ENCODE assay signal across 9 mouse cellular contexts in the genomic region with DNA sequence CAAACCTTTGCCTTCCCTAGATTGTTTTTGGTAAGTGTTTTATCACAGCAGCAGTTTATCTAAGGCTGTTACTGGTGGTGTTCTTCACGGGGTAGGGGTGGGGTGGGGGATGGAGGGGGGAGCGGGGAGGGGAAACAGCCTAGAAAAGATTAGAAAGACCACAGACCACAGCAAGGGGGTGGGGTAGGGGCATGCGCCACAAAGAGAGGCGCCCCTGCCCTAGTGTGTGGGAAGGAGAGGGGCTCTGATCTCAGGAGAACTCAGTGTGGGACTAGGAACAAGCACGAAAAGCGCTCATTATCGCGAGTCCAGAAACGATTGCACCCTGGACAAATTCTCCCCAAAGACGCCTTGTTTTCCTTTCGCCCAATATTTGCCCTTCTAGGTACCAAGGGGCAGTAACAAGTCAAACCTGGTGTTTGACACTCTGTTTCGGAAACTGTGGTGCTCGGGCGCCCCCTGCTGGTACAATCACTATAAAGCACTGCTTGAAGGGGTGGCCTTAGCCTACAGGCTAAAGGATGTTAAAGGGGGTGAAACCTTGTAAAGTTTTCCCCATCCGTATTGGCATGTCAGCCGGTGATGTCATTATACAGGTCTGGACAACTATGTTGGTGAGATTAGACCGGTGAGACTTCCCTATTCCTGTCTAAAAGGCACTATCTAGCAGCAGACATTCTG. TPM values are rescaled to one million over a fixed set of nuclear protein-coding genes. Genes with fewer than 3 reads are reported as not detected.
DNase-seq lines count a peak whose midpoint lies in the region; ATAC-seq and TF ChIP-seq lines count a peak whose summit lies in the region.
"Had no signal": no experiment of that assay in that cellular context is flagged by ENCODE, and none has a peak within 500 bp of the region (broad histone marks: within the 10 kb centered on the region; RNA-seq: fewer than 3 reads in every experiment).

No protein-coding gene starts in this region.

- H3K4me2 ChIP-seq in midbrain, embryonic 13.5 days (replicated peaks): no peak overlapping the region
- H3K4me2 ChIP-seq in stomach, embryonic 16.5 days (ENCODE audit: low read depth, low read length): no peak overlapping the region
- H3K4me2 ChIP-seq: embryonic facial prominence, embryonic 15.5 days had no signal

- 22% methylated on average over 17 of the region's 17 CpGs for WGBS in midbrain, embryonic 13.5 days
- WGBS in stomach, embryonic 16.5 days: 14% methylated on average over 17 of the region's 17 CpGs

- peak; percentile 43 to 67 for DNase-seq in left cerebral cortex, adult 2 months (ENCODE audit: extremely low spot score in 1 of 2, low spot score in 2 of 2)
- DNase-seq in left cerebral cortex, postnatal 36 days (ENCODE audit: low spot score in 2 of 2): no peak
- peak; percentile 87 for DNase-seq in adrenal gland, postnatal 14 days
- peak; percentile 71 for DNase-seq in embryo, embryonic 9.5 days (ENCODE audit: extremely low spot score)
- DNase-seq in left cerebral cortex, postnatal 25 days (ENCODE audit: low spot score in 2 of 2): peak; percentile 40 to 48

- no peaks in the 10 kb centered on the region for H3K4me1 ChIP-seq in midbrain, embryonic 13.5 days (replicated peaks)
- no peaks in the 10 kb centered on the region for H3K4me1 ChIP-seq in stomach, embryonic 16.5 days (ENCODE audit: control insufficient read depth, insufficient read depth, low read length)
- H3K4me1 ChIP-seq: embryonic facial prominence, embryonic 15.5 days had no signal

- no peaks in the 10 kb centered on the region for H3K9me3 ChIP-seq in midbrain, embryonic 13.5 days
- H3K9me3 ChIP-seq in stomach, embryonic 16.5 days (replicated peaks; ENCODE audit: control insufficient read depth, low read length): no peaks in the 10 kb centered on the region
- H3K9me3 ChIP-seq: embryonic facial prominence, embryonic 15.5 days had no signal

- intact Hi-C loops in left cerebral cortex, adult 2 months (cut with DNase I): no loop called here
- intact Hi-C loops in left cerebral cortex, postnatal 36 days (cut with DNase I): no loop called here
- intact Hi-C loops in left cerebral cortex, postnatal 25 days (cut with DNase I): no loop called here

- H3K36me3 ChIP-seq in midbrain, embryonic 13.5 days: no peaks in the 10 kb centered on the region
- H3K36me3 ChIP-seq in stomach, embryonic 16.5 days (ENCODE audit: control insufficient read depth, insufficient read depth, low read length): no peaks in the 10 kb centered on the region
- H3K36me3 ChIP-seq: embryonic facial prominence, embryonic 15.5 days had no signal

- no peak overlapping the region for H3K9ac ChIP-seq in midbrain, embryonic 13.5 days (replicated peaks)
- H3K9ac ChIP-seq in stomach, embryonic 16.5 days (ENCODE audit: low read length): no peak overlapping the region
- H3K9ac ChIP-seq: embryonic facial prominence, embryonic 15.5 days had no signal

- H3K4me3 ChIP-seq in left cerebral cortex, adult 2 months: no peak overlapping the region
- no peak overlapping the region for H3K4me3 ChIP-seq in midbrain, embryonic 13.5 days (replicated peaks)
- no peak overlapping the region for H3K4me3 ChIP-seq in stomach, embryonic 16.5 days (replicated peaks; ENCODE audit: low read length)
- H3K4me3 ChIP-seq: embryonic facial prominence, embryonic 15.5 days had no signal

- peaks cover 51% of the 10 kb centered on the region for H3K27me3 ChIP-seq in midbrain, embryonic 13.5 days
- H3K27me3 ChIP-seq in stomach, embryonic 16.5 days (ENCODE audit: control insufficient read depth, insufficient read depth, low read length): peaks cover 12% of the 10 kb centered on the region

- peak; percentile 77 for ATAC-seq in hematopoietic stem cell, adult 5-6 weeks (replicated peaks in 1 of 2; ENCODE audit: insufficient read depth in 1 of 2, low FRiP score in 2 of 2, low TSS enrichment in 1 of 2, low read depth in 1 of 2, poor library complexity in 2 of 2, severe bottlenecking in 2 of 2)
- 0 out of 2 replicates have a peak, but pooled peaks have one; percentile 44 for ATAC-seq in midbrain, embryonic 13.5 days
- ATAC-seq in stomach, embryonic 16.5 days (ENCODE audit: insufficient read depth, low FRiP score): 0 out of 2 replicates have a peak, but pooled peaks have one; percentile 50

- no peak overlapping the region for H3K27ac ChIP-seq in left cerebral cortex, adult 2 months
- no peak overlapping the region for H3K27ac ChIP-seq in midbrain, embryonic 13.5 days
- H3K27ac ChIP-seq in stomach, embryonic 16.5 days (ENCODE audit: low read length): no peak overlapping the region
- H3K27ac ChIP-seq: embryonic facial prominence, embryonic 15.5 days had no signal

- TF ChIP-seq CTCF in left cerebral cortex, adult 2 months (IDR thresholded peaks at IDR 0.05): peak; percentile 87

RNA-seq across cellular contexts. Expression of a gene that starts 1.1 kb away (rescaled TPM):
- not detected for total RNA-seq in left cerebral cortex, adult 2 months (2021)
- not detected for total RNA-seq in left cerebral cortex, postnatal 36 days (2021)
- total RNA-seq in adrenal gland, postnatal 14 days (2021): 1.2 and 12.9 TPM in 2 replicates
- not detected in 2 replicates for total RNA-seq in hematopoietic stem cell, adult 5-6 weeks (2017)
- total RNA-seq in left cerebral cortex, postnatal 25 days (2021): not detected
- not detected in 2 replicates for polyA plus RNA-seq in midbrain, embryonic 13.5 days (2015; fragmentation: Nextera tagmentation; extraction: Ambion mirVana)
- polyA plus RNA-seq in stomach, embryonic 16.5 days (2015; fragmentation: Nextera tagmentation; extraction: Ambion mirVana): 0.31 TPM in 1 of 2 replicates, not detected in the other
- polyA plus RNA-seq: embryonic facial prominence, embryonic 15.5 days had no signal

RNA-seq across cellular contexts. Expression of a gene that starts 16.3 kb away (rescaled TPM):
- not detected for total RNA-seq in left cerebral cortex, adult 2 months (2021)
- not detected for total RNA-seq in left cerebral cortex, postnatal 36 days (2021)
- total RNA-seq in adrenal gland, postnatal 14 days (2021): not detected in 2 replicates
- 0.74 TPM in 1 of 2 replicates, not detected in the other for total RNA-seq in hematopoietic stem cell, adult 5-6 weeks (2017)
- total RNA-seq in left cerebral cortex, postnatal 25 days (2021): not detected
- polyA plus RNA-seq in midbrain, embryonic 13.5 days (2015; fragmentation: Nextera tagmentation; extraction: Ambion mirVana): not detected in 2 replicates
- 2.5 and 3.4 TPM in 2 replicates for polyA plus RNA-seq in stomach, embryonic 16.5 days (2015; fragmentation: Nextera tagmentation; extraction: Ambion mirVana)
- polyA plus RNA-seq: embryonic facial prominence, embryonic 15.5 days had no signal

RNA-seq across cellular contexts. Expression of a gene that starts 53.6 kb away (rescaled TPM):
- not detected for total RNA-seq in left cerebral cortex, adult 2 months (2021)
- not detected for total RNA-seq in left cerebral cortex, postnatal 36 days (2021)
- total RNA-seq in adrenal gland, postnatal 14 days (2021): not detected in 2 replicates
- total RNA-seq in hematopoietic stem cell, adult 5-6 weeks (2017): not detected in 2 replicates
- not detected for total RNA-seq in left cerebral cortex, postnatal 25 days (2021)
- polyA plus RNA-seq in midbrain, embryonic 13.5 days (2015; fragmentation: Nextera tagmentation; extraction: Ambion mirVana): not detected in 2 replicates
- polyA plus RNA-seq in stomach, embryonic 16.5 days (2015; fragmentation: Nextera tagmentation; extraction: Ambion mirVana): 7.5 and 8.1 TPM in 2 replicates
- polyA plus RNA-seq: embryonic facial prominence, embryonic 15.5 days had no signal

Comparison
In these comparisons a context has a peak if more than half of its experiments do, and no peak if none do; other contexts are left out.
1. DNase-seq: peak in left cerebral cortex, adult 2 months (2 of 2), adrenal gland, postnatal 14 days (single experiment), embryo, embryonic 9.5 days (single experiment) and left cerebral cortex, postnatal 25 days (2 of 2); none in left cerebral cortex, postnatal 36 days (0 of 2).
2. Peak in every context shown above with its lines, with median percentiles within 50 percentile points of each other: ATAC-seq.